Mouse (Mus musculus) CD4-positive, CD25-positive, alpha-beta regulatory T cell, adult 9 weeks (primary cell): ENCODE data around the gene Gm16506. TPM values are rescaled to one million over a fixed set of nuclear protein-coding genes. Genes with fewer than 3 reads are reported as not detected.

Experiments
- polyA plus RNA-seq: library from polyadenylated mRNA; unstranded; fragments of 100-300 nt; shearing (Covaris generic); gene quantifications from one replicate; pipeline ENCODE4 v1.2.1, GENCODE M21; 2017

The Gm16506 gene
- polyA plus RNA-seq = not detected

GRCm38 (mm10) chr14:43727385-43727784 lies at the start of gene Gm16506:
Gene Gm16506, minus strand, starts transcription at chr14:43727485.

GRCm38 (mm10) chr14:43747566-43747965 lies 20.3 kb upstream of the Gm16506 start, which contains the start of gene Gm6526:
Gene Gm6526, plus strand, starts transcription at chr14:43747866.

GRCm38 (mm10) chr14:43697621-43698020 lies 29.7 kb downstream of the Gm16506 start, which contains the start of gene Gm7324:
Gene Gm7324, plus strand, starts transcription at chr14:43697828.

GRCm38 (mm10) chr14:43677099-43677498 lies 50.2 kb downstream of the Gm16506 start, which contains the start of gene Gm8165:
Gene Gm8165, minus strand, starts transcription at chr14:43677199.

Other genes with a start within 250 kb of the Gm16506 start
- not detected for gene Gm5799, start 183.9 kb downstream of the Gm16506 start, polyA plus RNA-seq
- not detected for gene Gm17654, start 148.3 kb downstream of the Gm16506 start, polyA plus RNA-seq
- not detected for gene Gm10375, start 119.5 kb downstream of the Gm16506 start, polyA plus RNA-seq
- not detected for gene Gm8165, start 50.3 kb downstream of the Gm16506 start, polyA plus RNA-seq
- 1.1 TPM for gene Gm7324, start 29.7 kb downstream of the Gm16506 start, polyA plus RNA-seq
- gene Gm6526, start 20.4 kb upstream of the Gm16506 start, polyA plus RNA-seq = not detected
- not detected for gene Gm8180, start 57.3 kb upstream of the Gm16506 start, polyA plus RNA-seq
- gene Ear1, start 148.0 kb upstream of the Gm16506 start, polyA plus RNA-seq = not detected
- not detected for gene Ear10, start 196.1 kb upstream of the Gm16506 start, polyA plus RNA-seq
- 0.12 TPM for gene Gm8113, start 197.9 kb upstream of the Gm16506 start, polyA plus RNA-seq
- gene Ang5, start 229.6 kb upstream of the Gm16506 start, polyA plus RNA-seq = not detected